Mouse (Mus musculus): ENCODE results near the gene Rapgef1.
"Not testable (repeated sequence)": the region's sequence is repeated elsewhere in the genome, so short reads cannot be mapped to it uniquely, and the experiment has no call there.

Gene Rapgef1

DNA sequence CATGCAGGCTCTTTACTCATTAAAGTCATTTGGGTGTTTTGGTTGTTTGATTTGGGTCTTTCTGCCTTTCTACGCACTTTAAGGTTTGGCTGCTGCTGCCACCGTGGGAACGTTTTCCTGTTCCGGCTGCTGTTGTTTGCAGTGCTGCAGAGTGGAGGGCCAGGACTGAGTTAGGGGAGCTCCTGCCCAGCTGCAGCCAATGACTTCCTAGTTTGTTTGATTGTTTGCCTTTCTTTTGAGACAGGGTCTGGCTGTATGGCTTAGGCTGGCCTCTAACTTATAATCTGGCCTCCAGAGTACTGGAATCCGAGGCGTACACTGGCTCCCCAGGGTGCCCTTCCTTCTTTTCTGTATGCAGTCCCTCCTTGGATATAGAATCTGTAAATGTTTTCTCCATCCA, 57.0 kb downstream of the Rapgef1 start:
- no peak for DNase-seq

DNA sequence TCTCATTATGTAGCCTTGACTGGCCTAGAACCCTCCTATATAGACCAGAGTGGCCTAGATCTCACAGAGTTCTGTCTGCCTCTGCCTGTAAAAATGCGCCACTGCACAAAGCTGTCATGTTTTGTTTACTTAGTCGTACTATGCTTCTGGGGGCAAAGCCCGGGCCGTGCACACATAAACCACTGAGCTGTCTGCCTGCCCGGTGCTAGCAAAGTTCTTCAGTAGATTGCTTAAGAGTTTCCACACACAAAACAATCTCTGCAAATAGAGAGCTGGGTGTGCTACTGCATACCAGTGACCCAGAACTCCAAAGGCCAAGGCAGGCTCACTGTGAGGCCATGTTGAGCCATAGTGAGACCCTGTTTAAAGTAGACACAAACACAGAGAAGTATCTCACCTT, 58.3 kb downstream of the Rapgef1 start:
- DNase-seq: no peak

DNA sequence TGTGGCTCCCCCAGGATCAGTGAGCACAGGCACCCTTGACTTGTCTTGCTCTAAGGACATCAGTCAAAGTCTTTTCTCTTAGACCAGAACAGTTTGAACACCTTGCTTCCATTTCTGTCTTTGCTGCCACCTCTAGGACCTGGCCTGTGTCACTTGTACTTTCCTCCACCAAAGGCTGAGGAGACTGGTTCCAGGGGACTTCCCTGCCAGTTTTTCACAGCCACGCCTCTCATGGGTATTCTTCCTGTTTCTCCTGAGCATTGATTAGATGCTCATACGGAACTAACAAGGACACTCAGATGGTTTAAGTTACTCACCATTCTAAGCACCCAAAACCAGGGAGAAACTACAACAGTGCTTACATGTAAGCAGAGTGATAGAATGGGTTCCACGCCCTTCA, 59.0 kb downstream of the Rapgef1 start:
- DNase-seq: no peak

DNA sequence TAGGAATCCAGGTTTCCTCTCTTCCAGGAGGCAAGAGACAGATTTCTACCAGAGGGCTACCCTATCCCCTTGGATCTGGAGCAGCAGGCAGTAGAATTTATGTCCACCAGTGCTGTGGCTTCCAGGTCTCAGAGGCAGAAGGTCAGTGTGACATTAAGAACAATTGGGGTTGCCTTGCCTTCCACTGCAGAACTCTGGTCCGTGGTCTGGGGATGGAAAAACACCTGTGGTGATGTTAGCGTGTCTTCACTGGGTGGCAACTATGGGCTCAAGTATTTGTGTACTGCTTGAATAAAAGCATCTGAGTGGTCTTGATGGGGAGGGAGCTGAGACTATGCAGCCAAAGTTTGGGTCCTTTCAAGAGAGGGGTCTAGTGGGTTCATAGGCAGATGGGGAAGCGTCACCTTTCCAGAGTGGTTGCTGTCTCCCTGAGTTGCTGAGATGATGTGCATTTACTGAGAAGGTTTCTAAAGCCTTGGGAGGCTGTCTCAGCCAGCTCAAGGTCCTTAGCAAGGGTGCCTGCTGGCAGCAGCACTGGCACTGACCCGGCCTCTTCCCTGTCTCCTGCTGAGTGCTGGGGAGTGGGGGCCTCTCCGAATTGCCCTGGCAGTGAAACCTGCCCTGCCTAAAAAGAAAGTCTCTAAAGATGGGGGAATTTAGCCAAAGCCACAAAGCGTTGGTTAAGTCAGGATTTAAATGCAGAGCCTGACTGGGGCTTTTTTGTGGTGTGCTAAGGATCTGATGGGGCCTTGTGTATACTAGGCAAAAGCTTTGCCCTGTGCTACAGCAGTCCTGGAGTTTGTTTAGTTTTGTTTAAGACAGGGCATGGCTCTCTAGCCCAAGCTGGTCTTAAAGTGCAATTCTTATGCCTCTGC, 60.4 kb downstream of the Rapgef1 start:
- no peak for DNase-seq

DNA sequence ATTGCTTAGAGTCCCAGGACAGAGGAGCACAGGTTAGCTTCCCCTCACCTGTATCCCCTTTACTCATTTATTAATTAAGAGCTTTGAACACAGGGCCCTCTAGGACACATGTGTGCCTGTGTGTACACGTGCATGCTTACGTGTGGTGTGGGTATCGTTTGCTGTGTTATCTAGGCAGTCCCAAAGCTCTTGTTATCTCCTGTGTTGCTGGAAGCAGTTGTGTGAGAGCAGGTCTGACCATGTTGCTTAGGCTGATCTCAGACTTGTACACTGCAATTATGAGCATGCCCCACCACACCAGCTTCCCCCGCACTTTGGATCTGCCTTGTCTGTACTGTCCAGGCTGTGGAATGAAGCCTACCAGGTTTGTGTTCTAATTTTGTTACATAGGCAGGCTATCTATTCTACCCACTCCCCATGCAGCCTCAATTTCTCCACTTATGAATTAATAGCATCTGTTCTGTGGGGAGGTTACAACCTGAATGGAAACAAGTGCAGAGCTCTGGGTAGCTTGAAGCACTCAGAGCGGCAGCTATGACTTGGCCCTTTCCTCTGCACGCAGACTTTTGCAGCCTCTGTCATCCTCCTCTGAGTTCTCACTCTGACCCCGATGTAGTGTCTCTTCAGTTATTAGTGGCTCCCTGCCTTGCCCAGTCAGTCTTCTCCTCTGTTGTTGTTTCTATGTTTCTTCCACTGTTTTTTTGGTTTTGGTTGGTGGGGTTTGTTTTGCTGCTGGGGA, 63.9 kb downstream of the Rapgef1 start:
- DNase-seq: no peak

DNA sequence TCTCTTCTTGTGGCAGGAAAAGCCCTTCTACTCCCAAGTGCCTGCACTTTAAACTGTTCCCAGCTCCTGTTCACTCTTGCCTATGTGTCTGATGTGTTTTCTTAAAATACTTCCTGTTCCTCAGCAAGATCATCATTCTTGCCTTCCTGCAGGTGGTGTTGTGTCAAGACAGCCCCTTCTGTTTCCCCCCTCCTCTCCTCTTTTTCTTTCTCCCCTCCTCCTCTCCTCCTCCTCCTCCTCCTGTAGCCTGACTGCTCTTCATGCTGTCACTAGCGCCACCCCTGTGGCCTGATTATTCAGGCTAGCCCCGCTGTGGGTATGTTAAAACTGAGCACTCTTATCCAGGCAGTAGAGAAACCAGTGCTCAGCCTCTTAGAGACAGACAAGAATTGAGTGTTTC, 65.0 kb downstream of the Rapgef1 start:
- peak; percentile 49 for DNase-seq

DNA sequence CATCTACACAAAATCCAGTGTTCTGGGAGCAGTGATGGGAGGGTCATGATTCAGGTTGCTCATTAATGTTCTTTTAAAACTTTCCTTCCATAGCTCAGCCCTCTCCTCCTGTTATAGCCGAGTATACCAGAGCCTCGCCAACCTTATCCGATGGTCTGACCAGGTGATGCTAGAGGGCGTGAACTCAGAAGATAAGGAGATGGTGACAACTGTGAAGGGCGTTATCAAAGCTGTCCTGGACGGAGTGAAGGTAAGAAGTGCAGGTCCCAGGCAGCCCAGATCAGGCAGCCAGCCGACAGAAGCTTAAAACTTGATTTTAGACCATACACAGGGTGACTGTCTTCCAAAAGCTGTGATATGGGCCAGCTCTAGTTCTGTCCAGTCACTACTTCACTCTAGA, 69.5 kb downstream of the Rapgef1 start:
- DNase-seq: no peak

DNA sequence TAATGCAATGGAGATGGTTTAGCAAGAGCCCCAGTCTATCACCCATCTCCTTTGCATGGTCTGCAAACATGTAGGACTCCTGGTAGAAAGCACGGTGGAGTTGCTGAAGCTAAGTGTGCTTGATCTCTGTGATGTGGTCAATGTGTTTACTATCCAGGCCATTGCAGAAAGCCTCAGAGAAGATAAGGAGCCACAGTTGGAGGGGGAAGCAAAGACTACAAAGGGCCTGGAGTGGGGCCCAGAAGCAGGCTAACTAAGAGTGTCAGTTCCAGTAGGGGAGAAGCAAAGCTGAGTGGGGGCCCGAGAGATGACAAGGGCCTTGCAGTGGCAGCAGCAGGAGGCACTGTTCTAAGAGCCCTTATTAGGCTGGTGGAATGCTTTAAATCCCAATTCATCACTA, 70.0 kb downstream of the Rapgef1 start:
- DNase-seq: no peak

DNA sequence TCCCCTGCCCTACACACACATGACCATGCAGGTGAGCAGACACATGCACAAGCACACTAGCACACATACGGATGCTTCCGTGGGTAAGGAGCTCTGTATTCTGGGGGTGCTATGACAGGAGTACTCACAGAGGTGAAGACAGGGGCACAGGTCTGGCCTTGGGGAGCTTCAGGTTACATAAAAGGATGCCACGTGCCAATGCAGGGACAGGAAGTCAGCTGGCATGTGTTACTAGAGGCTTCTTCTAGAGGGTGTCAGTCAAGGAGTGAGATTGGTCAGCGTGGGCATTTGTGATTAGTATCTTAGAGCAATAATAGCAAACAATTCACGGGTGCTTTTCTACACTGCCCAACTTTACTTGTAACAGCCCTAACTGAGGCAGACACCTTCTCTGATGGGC, 71.5 kb downstream of the Rapgef1 start:
- DNase-seq: no peak

DNA sequence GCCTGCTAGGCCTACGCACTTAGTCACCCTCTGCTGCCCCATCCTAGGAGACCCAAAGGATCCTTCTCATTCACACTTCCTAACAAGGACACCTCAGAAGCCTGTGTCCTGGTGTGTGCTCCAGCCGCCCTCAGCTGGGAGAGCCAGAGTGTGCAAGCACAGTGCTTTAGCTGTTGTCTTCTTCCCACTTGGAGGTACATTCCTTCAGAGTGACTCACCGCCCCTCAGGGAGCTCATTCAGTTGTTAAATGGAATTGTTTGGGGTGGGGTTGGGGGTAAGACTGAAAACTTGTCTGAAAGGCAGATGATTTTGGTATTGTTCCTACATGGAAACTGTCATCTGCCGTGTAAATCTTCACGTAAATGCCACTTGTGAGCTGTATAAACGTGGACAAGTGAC, 72.0 kb downstream of the Rapgef1 start:
- DNase-seq: no peak

DNA sequence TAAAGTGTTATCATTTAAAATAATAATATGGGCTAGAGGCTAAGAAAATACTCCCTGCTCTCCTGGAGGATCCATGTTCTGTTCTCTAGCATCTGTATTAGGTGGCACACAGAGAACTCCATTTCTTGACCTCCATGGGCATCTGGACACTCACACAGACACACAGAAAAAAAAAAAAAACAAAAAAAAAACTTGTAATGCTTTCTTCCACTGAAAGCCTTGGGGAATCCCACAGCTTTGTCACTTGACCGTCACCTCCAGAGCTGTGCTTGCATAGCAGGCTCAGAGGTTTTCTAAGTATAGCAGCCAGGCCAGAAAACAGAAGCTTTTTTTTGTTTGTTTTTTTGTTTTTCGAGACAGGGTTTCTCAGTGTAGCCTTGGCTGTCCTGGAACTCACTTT, 72.7 kb downstream of the Rapgef1 start:
- no peak for DNase-seq

DNA sequence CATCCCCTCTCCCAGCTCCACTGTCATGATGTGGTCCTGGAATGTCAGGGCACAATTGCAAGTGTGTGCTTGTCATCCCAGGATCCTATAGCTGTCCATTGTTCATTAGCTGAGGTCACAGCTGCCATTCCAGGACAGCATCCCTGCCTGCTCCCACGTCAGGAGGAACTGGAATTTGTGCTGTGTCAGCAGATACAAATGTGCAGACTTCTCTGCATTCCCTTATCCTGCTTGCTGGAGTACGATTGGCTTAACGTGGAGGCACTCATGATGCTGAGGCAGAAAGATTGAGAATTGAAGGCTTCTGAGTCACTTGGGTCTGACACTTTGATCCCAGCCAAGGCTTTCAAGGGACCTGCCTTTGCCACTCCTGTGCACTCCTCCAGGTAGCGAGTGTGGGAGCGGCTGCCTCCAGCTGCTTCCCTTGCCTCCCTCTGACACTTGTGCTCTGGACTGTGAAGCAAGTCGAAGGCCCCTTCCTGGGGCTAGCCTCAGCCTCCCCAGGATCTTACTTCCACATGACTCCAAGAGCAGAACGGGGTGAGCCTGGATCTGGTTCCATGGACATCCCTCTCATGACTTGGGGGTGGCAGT, 76.8 kb downstream of the Rapgef1 start:
- no peak for DNase-seq

DNA sequence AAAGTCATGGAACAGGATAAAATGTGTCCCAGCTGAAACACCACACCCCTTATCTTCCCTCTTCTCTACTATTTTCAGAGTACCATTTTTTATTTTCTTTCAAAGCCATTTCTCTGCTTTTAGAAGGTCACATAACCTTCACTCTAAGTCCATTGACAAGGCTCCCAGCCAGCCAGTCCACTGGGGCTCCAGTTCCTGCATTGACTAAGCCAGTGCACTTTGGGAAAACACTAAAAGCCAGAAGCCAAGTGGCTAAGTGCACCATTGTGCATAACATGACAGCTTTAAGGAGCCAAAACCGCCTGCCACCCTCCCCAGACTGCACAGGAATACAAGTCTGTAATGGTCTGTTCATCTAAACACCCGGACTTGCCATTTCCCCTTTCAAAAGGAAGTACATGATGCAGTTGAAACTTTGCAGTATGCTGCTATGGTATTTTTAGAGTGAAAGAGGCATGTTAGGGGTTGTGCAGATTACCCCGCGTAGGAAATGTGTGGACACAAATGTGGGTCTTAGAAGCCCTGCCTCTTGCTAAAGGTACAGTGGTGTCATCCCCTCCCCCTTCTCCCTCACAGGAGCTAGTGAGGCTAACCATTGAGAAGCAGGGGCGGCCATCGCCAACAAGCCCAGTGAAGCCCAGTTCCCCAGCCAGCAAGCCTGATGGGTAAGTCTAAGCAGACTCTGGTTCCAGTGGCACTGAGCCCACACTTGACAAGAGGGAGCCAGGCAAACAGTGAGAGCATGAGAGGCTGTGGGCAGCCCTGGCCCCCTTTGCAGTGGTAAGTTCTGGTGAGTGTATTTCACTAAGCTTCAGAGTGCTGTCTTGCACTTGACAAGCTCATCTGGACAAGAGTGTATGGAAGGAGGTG, 79.1 kb downstream of the Rapgef1 start:
- no peak for DNase-seq

DNA sequence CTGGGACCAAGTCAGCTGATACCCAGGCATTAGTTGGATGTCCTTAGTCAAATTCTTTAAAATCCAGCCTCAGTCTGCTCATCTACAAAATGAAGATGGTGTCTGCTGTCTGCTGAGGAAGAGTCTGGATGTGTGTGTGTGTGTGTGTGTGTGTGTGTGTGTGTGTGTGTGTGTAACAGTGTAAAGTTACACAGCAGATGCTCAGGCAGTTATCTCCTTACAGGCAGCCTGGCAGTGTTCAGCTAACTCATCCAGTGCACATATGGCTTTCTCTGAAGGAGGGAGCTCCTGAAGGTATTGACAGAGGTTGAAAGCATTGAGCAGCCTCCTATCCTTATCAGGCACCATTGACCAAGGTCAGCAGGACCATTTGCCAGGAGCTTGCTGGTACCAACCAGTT, 81.4 kb downstream of the Rapgef1 start:
- DNase-seq: no peak

DNA sequence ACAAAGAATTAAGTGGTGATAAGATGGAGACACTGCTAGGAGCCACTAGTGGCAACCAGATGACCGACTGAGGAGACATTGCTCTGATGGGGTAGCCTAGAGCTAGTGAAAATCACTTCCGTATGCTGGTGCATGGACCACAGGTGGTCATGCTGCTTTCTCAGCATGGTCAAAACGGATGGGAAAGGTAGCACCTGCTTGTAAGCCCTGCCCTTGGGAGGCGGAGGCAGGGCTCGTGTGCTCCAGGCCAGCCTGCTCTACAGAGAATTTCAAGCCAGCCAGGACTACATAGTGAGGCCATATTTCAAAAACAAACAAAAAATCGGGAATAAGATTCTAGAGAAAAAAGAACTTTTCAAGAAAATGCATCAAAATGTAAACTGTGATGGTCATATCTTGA, 81.9 kb downstream of the Rapgef1 start:
- no peak for DNase-seq

DNA sequence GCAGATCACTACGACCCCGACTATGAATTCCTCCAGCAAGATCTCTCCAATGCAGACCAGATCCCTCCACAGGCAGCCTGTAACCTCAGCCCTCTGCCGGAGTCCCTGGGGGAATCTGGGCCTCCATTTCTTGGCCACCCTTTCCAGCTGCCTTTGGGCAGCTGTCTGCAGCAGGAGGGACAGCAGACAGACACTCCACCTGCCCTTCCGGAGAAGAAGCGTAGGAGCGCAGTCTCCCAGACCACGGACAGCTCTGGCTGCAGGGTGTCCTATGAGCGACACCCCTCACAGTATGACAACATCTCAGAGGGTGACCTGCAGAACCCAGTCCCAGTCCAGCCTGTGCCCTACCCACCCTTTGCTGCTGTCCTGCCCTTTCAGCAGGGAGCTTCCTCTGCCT, 82.7 kb downstream of the Rapgef1 start:
- DNase-seq: no peak

DNA sequence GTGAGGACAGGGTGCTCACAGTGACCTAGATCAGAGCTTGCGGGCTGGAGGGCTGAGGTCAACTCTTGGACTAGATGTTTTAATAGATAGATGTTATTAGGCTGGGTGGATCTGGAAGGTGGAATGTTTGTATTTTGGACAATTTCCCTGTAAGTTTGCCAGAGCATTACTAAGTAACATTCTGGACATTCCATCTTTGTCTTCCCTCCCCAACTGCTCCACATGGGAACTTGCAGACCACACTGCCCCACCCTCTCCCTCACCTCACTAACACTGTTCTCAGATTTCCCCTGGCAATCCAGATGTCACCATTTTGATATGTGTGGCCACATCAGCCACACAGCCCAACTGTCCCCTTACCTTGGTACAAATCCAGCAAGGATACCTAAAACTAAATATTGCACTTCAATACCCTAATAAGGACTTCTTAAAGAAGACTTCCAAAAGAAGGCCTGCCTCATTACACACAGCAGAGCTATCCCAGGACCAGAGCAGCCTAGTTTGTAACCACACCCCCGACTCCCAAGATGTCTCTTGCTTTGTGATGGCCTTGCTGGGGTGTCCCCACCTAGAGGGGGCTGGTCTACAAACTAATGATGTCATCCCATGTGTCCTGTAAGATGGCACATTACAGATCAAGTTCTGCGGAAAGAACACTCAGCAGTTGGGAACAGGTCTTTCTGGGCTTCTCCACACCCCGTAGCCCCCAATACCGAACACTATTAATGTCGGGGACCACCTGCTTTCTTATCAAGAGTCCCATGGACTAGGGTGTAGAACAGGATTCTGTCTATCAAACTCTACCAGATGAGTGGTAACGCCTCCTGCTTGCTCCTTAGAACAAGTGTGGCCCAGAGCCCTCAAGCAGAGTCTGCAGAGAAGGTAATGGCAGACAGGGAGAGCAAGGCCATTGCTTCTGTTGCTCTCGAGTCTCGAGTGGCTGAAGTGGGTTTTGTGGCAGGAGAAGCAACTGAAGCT, 83.9 kb downstream of the Rapgef1 start:
- no peak for DNase-seq

DNA sequence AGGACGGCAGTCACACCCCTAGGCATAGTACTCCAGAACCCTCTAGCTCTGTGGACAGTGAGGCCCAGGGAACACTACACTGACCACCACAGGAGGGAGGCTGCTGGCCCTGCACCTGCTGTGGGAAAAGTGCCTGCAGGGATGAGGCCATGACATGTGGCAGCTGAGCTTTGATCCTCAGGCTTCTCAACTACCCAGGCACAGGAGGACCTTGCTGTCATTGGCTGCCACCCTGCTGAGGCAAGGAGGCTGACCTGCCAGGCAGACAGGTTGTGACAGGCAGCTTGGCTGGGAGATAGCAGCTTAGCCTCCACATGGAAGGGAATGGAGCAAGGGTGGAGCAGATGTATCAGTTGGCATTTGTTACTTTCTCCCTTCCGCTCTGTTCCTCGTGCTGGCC, 86.0 kb downstream of the Rapgef1 start:
- DNase-seq: no peak

DNA sequence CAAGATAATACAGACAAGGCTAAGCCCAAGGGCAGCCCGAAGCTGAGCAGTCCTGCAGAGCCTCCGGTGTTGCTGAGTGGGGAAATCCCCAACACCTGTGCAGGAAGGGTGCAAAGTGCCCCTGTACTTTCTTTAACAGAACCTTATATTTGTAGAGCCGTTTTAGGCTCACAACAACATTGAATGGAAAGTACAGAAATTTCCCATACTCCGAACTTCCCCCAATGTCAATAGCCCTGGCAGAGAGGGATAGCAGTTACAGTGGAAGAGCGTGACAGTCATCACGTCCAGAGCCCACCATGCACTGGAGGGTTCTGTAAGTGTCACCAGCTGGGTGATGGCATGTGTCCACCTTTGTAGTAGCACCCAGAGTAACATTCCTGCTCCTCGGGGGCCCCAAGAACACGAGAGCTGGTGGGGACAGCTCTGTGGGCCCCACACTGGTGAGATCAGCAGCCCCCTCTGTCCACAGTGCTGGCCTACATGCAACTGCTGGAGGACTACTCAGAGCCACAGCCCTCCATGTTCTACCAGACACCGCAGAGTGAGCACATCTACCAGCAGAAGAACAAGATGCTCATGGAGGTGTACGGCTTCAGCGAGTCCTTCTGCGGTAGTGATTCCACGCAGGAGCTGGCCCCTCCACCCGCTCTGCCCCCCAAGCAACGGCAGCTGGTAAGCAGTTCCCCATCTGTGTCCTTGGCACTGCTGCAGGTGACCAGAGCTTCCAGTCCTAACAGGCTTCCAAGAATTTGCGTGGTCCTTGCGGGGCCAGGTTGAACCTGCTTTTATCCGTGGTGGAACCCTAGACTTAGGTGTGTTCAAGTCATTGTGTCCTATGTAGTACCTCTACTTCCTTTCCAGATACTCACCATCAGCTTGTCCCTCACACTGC, 87.5 kb downstream of the Rapgef1 start:
- no peak for DNase-seq

DNA sequence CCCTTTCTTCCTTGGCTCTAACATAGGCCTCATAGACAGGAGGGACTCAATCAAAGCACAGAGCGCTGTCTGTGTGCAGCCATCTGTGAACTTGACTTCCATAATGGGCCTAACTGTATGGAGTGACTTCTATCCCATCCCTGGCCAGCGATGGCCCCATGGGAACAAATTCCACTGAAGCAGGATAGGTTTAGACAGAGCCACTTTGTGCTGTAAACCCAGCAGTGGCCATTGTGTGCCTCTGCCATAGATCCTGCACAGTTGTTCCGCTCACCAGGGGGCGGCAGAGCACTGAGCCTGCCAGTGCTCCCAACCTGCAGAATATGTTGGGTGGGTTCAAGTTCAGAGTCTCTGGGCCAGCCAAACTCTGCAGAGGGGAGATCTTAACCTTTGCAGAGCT, 88.2 kb downstream of the Rapgef1 start:
- peak; percentile 67 for DNase-seq

DNA sequence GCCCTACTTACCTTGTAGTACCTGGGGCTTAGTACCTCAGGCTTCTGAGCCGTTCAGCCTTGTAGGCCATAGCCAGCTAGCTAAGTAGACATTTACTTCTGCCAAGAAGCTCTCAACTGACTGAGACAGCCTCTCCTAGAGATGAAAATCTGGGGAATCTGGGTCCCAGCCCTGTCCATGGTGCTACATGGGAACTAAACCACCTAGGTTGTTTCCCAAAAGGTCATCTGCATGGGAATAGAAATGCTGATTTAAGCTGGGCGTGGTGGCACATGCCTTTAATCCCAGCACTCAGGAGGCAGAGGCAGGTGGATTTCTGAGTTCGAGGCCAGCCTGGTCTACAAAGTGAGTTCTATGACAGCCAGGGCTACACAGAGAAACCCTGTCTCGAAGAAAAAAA, 88.7 kb downstream of the Rapgef1 start:
- not testable (repeated sequence) for DNase-seq

Measured in thymus, postnatal 25 days (tissue).